Mouse (Mus musculus) retina, adult 2 months (tissue): ENCODE measurements around the gene Kctd15.

Source experiments
- DNase-seq: peaks from one replicate; pipeline ENCODE4 v3.0.0-alpha.2; 2012; ENCODE audit warnings: low read depth, low spot score

Gene Kctd15

GRCm38 (mm10) chr7:34620411-34620810 is 36.1 kb downstream of the Kctd15 start:
- no peak for DNase-seq

- no peak for DNase-seq
Observed at GRCm38 (mm10) chr7:34618141-34618890, 38.2 kb downstream of the Kctd15 start.

GRCm38 (mm10) chr7:34616275-34616674 is 40.3 kb downstream of the Kctd15 start:
- no peak for DNase-seq

- DNase-seq, result no peak
Observed at GRCm38 (mm10) chr7:34610445-34610844, 46.1 kb downstream of the Kctd15 start.

- DNase-seq, result no peak
Observed at GRCm38 (mm10) chr7:34607334-34607970, 49.1 kb downstream of the Kctd15 start.

- DNase-seq, result no peak
Observed at GRCm38 (mm10) chr7:34606729-34607128, 49.8 kb downstream of the Kctd15 start.

- DNase-seq, result no peak
Observed at GRCm38 (mm10) chr7:34606051-34606450, 50.5 kb downstream of the Kctd15 start.

- no peak for DNase-seq
Observed at GRCm38 (mm10) chr7:34598576-34598975, 58.0 kb downstream of the Kctd15 start.

GRCm38 (mm10) chr7:34597986-34598385 is 58.5 kb downstream of the Kctd15 start:
- no peak for DNase-seq

- no peak for DNase-seq
Observed at GRCm38 (mm10) chr7:34596531-34597235, 59.8 kb downstream of the Kctd15 start.

- no peak for DNase-seq
Observed at GRCm38 (mm10) chr7:34595307-34595565, 61.3 kb downstream of the Kctd15 start.

- no peak for DNase-seq
Observed at GRCm38 (mm10) chr7:34594501-34595306, 61.8 kb downstream of the Kctd15 start.

GRCm38 (mm10) chr7:34590711-34591110 is 65.8 kb downstream of the Kctd15 start:
- DNase-seq, result no peak
